Mouse (Mus musculus) gastrocnemius, adult 2 months (tissue): ENCODE data around the gene Ptgis. TPM values are rescaled to one million over a fixed set of nuclear protein-coding genes. Genes with fewer than 3 reads are reported as not detected.
A peak's percentile ranks its signal among the peaks of the same experiment; 100 is the strongest.

Source experiments
- DNase-seq: peaks from one replicate; pipeline ENCODE4 v3.0.0; 2022
- H3K27ac ChIP-seq: fragments of 200-600 bp; 2 replicates; pipeline ENCODE4 v1.8.1; 2022; ENCODE audit warnings: mild to moderate bottlenecking
- H3K4me3 ChIP-seq: fragments of 200-600 bp; 2 replicates; pipeline ENCODE4 v1.8.1; 2022; ENCODE audit warnings: mild to moderate bottlenecking, moderate library complexity
- CTCF ChIP-seq: fragments of 200-600 bp; IDR thresholded peaks from 2 replicates; pipeline ENCODE4 v1.8.1; 2022; ENCODE audit warnings: antibody characterized with exemption, mild to moderate bottlenecking, moderate library complexity
- intact Hi-C: fragments of 180-260 bp; cut with DNase I; formaldehyde crosslinking; loops from one replicate; pipeline ENCODE4 v1.15.1; 2025
- total RNA-seq, 2 experiments: library from RNA; stranded (reverse); gene quantifications; 2 replicates each; pipeline ENCODE4 v1.2.3; 2021

Ptgis gene
- total RNA-seq, 2 experiments from 2014 or later = 1.7 to 5.2 TPM

- intact Hi-C loops = no loop called here
- TF ChIP-seq CTCF = no peak
- Histone ChIP-seq H3K27ac (peak overlapping the region; percentile 62), H3K4me3 (no peak overlapping the region)
- DNase-seq = no peak
Observed at GRCm38 (mm10) chr2:167193361-167193760, 47.0 kb downstream of the Ptgis start.

- Histone ChIP-seq H3K27ac (peak within 1 kb of the TSS; percentile 84), H3K4me3 (peak within 1 kb of the TSS; percentile 81)
- intact Hi-C loops = loop anchor here (2.0 kb wide), 1 partner anchor 117 kb away; no protein-coding TSS in a partner anchor
- DNase-seq = peak; percentile 87
- peak; percentile 82 for TF ChIP-seq CTCF
Observed at GRCm38 (mm10) chr2:167190076-167190399, 50.4 kb downstream of the Ptgis start, which contains the start of gene Kcnb1. Kcnb1 (minus strand) TSS chr2:167190155.

GRCm38 (mm10) chr2:167189291-167190075 is 50.9 kb downstream of the Ptgis start:
- peak; percentile 58 for DNase-seq
- no peak for TF ChIP-seq CTCF
- intact Hi-C loops = loop anchor here (2.0 kb wide), 1 partner anchor 117 kb away; no protein-coding TSS in a partner anchor
- Histone ChIP-seq H3K4me3 (peak overlapping the region; percentile 81), H3K27ac (peak overlapping the region; percentile 84)

- Histone ChIP-seq H3K4me3 (peak overlapping the region; percentile 81), H3K27ac (peak overlapping the region; percentile 81)
- intact Hi-C loops = no loop called here
- DNase-seq = peak; percentile 89
- TF ChIP-seq CTCF = peak; percentile 41
Observed at GRCm38 (mm10) chr2:167188315-167189207, 51.8 kb downstream of the Ptgis start.

GRCm38 (mm10) chr2:167187119-167187518 is 53.3 kb downstream of the Ptgis start:
- peak overlapping the region; percentile 81 for H3K4me3 ChIP-seq
- DNase-seq = peak; percentile 88
- intact Hi-C loops = no loop called here
- peak overlapping the region; percentile 81 for H3K27ac ChIP-seq
- TF ChIP-seq CTCF = no peak

- H3K4me3 ChIP-seq = peak overlapping the region; percentile 81
Observed at GRCm38 (mm10) chr2:167186544-167186943, 53.9 kb downstream of the Ptgis start.

GRCm38 (mm10) chr2:167186003-167186402 is 54.4 kb downstream of the Ptgis start:
- no peak for DNase-seq
- Histone ChIP-seq H3K27ac (no peak overlapping the region), H3K4me3 (no peak overlapping the region)
- no peak for TF ChIP-seq CTCF
- intact Hi-C loops = no loop called here

More at GRCm38 (mm10) chr2:167186544-167186943, 53.9 kb downstream of the Ptgis start:
- TF ChIP-seq CTCF = no peak
- no peak for DNase-seq
- peak overlapping the region; percentile 81 for H3K27ac ChIP-seq
- intact Hi-C loops = no loop called here

GRCm38 (mm10) chr2:167185432-167185831 is 55.0 kb downstream of the Ptgis start:
- TF ChIP-seq CTCF = no peak
- intact Hi-C loops = no loop called here
- H3K27ac ChIP-seq = no peak overlapping the region
- no peak for DNase-seq
- H3K4me3 ChIP-seq = no peak overlapping the region

GRCm38 (mm10) chr2:167181662-167182389 is 58.6 kb downstream of the Ptgis start:
- no peak for TF ChIP-seq CTCF
- Histone ChIP-seq H3K4me3 (no peak overlapping the region), H3K27ac (no peak overlapping the region)
- DNase-seq = peak; percentile 59
- intact Hi-C loops = no loop called here

- no peak overlapping the region for H3K27ac ChIP-seq
- H3K4me3 ChIP-seq = no peak overlapping the region
- no peak for DNase-seq
- no peak for TF ChIP-seq CTCF
- intact Hi-C loops = no loop called here
Observed at GRCm38 (mm10) chr2:167181096-167181495, 59.3 kb downstream of the Ptgis start.

- TF ChIP-seq CTCF = no peak
- intact Hi-C loops = no loop called here
Observed at GRCm38 (mm10) chr2:167179301-167179700, 61.1 kb downstream of the Ptgis start.

GRCm38 (mm10) chr2:167177231-167177641 is 63.2 kb downstream of the Ptgis start:
- H3K4me3 ChIP-seq = no peak overlapping the region
- TF ChIP-seq CTCF = no peak
- peak overlapping the region; percentile 53 for H3K27ac ChIP-seq
- intact Hi-C loops = no loop called here
- DNase-seq = no peak

More at GRCm38 (mm10) chr2:167179301-167179700, 61.1 kb downstream of the Ptgis start:
- H3K4me3 ChIP-seq = no peak overlapping the region
- no peak overlapping the region for H3K27ac ChIP-seq
- DNase-seq = no peak
